Mouse (Mus musculus) spleen, postnatal 36 days (tissue): Measurements from ENCODE around the gene Itpr1.

Source experiments
- DNase-seq, 2 experiments: peaks; one replicate each; pipeline ENCODE4 v3.0.0; 2022; ENCODE audit warnings: low spot score in 2 of 2, mixed read lengths in 1 of 2

The Itpr1 gene

GRCm38 (mm10) chr6:108592636-108593035 is 379.7 kb downstream of the Itpr1 start:
- no peak for DNase-seq

DNA sequence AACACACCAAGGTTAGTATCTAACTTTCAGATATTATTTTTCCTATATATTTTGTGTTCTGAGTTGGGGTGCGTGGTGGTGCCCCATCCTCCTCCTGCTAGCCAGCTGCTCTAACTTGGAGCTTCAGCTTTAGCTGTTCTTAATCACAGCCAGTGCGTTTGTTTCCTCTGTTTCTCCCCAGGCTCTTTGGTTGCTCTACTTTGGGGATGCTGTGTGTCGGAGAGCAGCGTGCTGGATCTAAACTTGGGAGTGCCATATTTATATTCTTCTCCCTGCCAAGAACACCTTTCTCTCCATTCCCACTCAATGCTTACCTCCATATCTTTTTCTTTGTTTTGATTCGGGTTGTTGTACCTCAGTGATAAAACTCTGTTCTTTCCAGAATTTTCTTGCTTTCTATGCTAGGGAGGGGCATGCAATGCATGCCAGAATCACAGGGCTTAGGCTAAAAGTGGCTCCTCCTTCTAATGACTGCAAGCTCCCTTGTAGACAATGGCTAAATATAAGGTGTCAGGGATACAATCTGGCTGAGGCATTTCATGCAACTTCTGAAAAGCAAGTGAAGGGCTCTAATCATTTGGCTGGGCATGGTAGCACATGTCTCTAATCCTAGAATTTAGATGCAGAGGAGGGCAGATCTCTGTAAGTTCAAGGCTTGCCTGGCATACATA is 381.4 kb downstream of the Itpr1 start:
- no peak for DNase-seq

GRCm38 (mm10) chr6:108598691-108599090 is 385.8 kb downstream of the Itpr1 start:
- DNase-seq = no peak

- no peak for DNase-seq
These were observed 386.4 kb downstream of the Itpr1 start for GRCm38 (mm10) chr6:108599317-108599716.
